Mouse (Mus musculus) heart, embryonic 11.5 days (tissue): ENCODE data around the gene Igsf8. TPM values are rescaled to one million over a fixed set of nuclear protein-coding genes. Genes with fewer than 3 reads are reported as not detected.

Experiments
- ATAC-seq: fragments of 200-750 bp; cut with Nextera tagmentation; replicated peaks from 2 replicates; pipeline ENCODE4 v1.8.0; 2017; ENCODE audit warnings: moderate library complexity; ENCODE audit not compliant: insufficient number of reproducible peaks, low FRiP score, low TSS enrichment
- H3K27ac ChIP-seq: fragments of 300-500 bp; sonication (generic); 2 replicates; pipeline ENCODE4 v1.5.1; 2014; ENCODE audit warnings: mild to moderate bottlenecking, low read depth, low read length
- H3K27me3 ChIP-seq: fragments of 300-500 bp; sonication (generic); 2 replicates; pipeline ENCODE4 v1.6.1; 2014; ENCODE audit warnings: mild to moderate bottlenecking, low read length, mixed read lengths; ENCODE audit not compliant: control insufficient read depth, insufficient read depth
- H3K36me3 ChIP-seq: fragments of 300-500 bp; sonication (generic); 2 replicates; pipeline ENCODE4 v1.6.1; 2014; ENCODE audit warnings: mild to moderate bottlenecking, low read length, moderate library complexity, mixed read lengths; ENCODE audit not compliant: control insufficient read depth, insufficient read depth
- H3K4me1 ChIP-seq: fragments of 300-500 bp; sonication (generic); 2 replicates; pipeline ENCODE4 v1.6.1; 2014; ENCODE audit warnings: low read length; ENCODE audit not compliant: control insufficient read depth, insufficient read depth
- H3K4me2 ChIP-seq: fragments of 300-500 bp; sonication (generic); 2 replicates; pipeline ENCODE4 v1.6.1; 2014; ENCODE audit warnings: mild to moderate bottlenecking, moderate library complexity
- H3K4me3 ChIP-seq: fragments of 300-500 bp; sonication (generic); 2 replicates; pipeline ENCODE4 v1.5.1; 2014; ENCODE audit warnings: low read depth, low read length
- H3K9ac ChIP-seq: fragments of 300-500 bp; sonication (generic); 2 replicates; pipeline ENCODE4 v1.6.1; 2014; ENCODE audit warnings: mild to moderate bottlenecking, low read depth, low read length, moderate library complexity
- H3K9me3 ChIP-seq: fragments of 300-500 bp; sonication (generic); replicated peaks from 2 replicates; pipeline ENCODE4 v1.6.1; 2016; ENCODE audit warnings: low read length; ENCODE audit not compliant: control insufficient read depth
- WGBS: fragments of 180-500 bp; shearing (Covaris S2); extraction: QIAGEN DNeasy Blood & Tissue Kit; methylation state at CpG from one replicate; pipeline ENCODE4 v1.1.7; 2014; ENCODE audit not compliant: insufficient replicate concordance; 5-methylcytosine and 5-hydroxymethylcytosine counted together
- polyA plus RNA-seq: library from polyadenylated mRNA; unstranded; fragments of >200 nt; fragmentation: Nextera tagmentation; extraction: Ambion mirVana; gene quantifications from 2 replicates; pipeline ENCODE4 v1.2.1, GENCODE M21; 2014

The Igsf8 gene
- polyA plus RNA-seq, 1 experiment from 2014 or later: 22.8 TPM

- no peaks in the 10 kb centered on the region for H3K9me3 ChIP-seq
- peaks cover 55% of the 10 kb centered on the region for H3K27me3 ChIP-seq
- no peaks in the 10 kb centered on the region for H3K4me1 ChIP-seq
- H3K4me3 ChIP-seq: no peak overlapping the region
- H3K27ac ChIP-seq: no peak overlapping the region
- no peak overlapping the region for H3K4me2 ChIP-seq
- ATAC-seq: no peak
- 12% methylated on average over 3 of the region's 3 CpGs for WGBS
- H3K36me3 ChIP-seq: no peaks in the 10 kb centered on the region
- H3K9ac ChIP-seq: no peak overlapping the region
Observed at GRCm38 (mm10) chr1:172333512-172333911, 72.1 kb downstream of the Igsf8 start.

DNA sequence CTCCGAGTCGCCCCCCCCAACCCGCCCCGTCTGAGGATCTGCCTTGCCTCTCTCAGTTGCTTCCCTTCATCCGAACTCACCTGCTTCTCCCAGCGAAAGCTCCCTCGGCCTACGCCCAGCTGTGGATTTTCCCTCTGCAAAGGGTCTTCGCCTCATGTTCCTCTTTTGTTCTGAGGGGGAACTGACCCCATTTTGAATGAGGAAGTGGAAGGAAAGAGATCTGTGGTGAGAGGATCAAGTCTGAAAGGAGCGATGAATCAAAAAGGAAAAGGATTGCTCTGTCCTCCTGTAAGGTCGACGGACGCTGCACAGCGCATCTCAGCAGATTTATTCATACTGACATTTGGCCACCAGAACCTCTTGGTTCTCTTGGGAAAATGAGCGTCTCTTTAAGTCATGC lies 74.4 kb downstream of the Igsf8 start:
- H3K9ac ChIP-seq: no peak overlapping the region
- H3K4me2 ChIP-seq: no peak overlapping the region
- H3K27me3 ChIP-seq: peaks cover 51% of the 10 kb centered on the region
- WGBS: 64% methylated on average over 15 of the region's 15 CpGs
- 0 out of 2 replicates have a peak, but pooled peaks cover 5% of the 10 kb centered on the region for H3K4me1 ChIP-seq
- no peaks in the 10 kb centered on the region for H3K9me3 ChIP-seq
- no peak overlapping the region for H3K27ac ChIP-seq
- H3K4me3 ChIP-seq: no peak overlapping the region
- H3K36me3 ChIP-seq: no peaks in the 10 kb centered on the region
- no peak for ATAC-seq

DNA sequence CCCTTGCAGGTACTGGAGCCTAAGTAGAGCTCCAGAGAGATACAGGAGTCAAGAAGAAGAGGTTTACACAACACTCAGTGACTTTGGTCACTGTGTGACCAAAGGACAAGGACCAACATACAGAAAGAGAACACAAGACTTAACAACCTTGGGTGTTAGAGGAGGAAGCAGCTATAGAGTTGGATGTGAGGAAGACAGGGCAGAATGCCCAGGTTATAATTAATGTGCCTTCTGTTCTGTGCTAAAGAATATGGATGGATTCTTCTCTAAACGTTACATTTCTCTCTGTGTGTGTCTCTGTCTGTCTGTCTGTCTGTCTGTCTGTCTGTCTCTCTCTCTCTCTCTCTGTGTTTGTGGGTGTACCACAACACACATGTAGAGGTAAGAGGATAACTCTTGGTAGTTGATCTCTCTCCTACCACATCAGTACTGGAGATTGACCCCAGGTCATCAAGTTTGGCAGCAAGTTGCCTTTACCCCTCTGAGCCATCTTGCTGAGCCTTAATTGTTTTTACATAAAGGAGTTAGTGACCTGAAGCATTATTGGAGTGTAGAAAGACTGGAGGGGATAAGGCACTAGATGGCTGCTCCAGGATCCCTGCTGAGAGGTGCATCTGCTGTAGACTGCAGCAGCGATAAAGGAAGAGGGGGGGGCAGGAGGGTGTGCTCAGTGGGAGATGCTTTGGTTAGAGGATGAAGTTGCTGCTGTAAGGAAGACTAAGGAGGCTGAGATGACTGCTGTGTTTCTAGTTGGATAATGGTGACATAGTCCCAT lies 76.2 kb downstream of the Igsf8 start:
- Histone ChIP-seq H3K4me1 (0 out of 2 replicates have a peak, but pooled peaks cover 5% of the 10 kb centered on the region), H3K9me3 (no peaks in the 10 kb centered on the region), H3K4me2 (no peak overlapping the region), H3K27me3 (peaks cover 62% of the 10 kb centered on the region), H3K27ac (no peak overlapping the region), H3K9ac (no peak overlapping the region), H3K36me3 (no peaks in the 10 kb centered on the region), H3K4me3 (no peak overlapping the region)
- no peak for ATAC-seq
- 35% methylated on average over 2 of the region's 2 CpGs for WGBS

DNA sequence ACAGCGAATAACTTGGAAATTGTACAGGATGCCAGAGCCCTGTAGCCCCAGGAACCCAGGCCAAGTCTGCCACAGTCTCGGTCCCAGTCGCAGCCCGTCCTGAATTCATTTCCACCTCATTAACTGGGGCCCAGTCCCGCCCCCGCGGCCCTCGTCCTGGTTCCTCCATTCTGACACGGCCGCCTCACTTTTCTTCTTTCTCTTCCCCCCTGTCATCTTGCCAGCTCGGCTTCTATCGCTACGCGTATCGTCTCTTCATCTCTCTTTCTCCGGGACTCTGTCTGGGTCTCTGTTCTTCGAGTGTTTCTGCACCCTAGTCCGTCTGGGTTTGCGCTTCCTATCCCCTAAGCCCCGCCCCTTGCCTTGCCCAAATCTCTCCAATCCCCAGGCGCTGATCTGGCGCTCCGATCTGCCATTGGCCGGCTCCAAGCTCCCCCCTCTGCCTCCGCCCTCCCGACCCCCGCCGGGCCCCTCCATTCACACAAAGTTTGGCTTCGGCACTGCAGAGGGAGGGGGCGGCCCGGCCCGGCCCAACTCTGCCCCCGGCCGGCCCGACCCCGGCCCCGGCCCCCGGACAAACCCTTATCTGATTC lies 79.4 kb downstream of the Igsf8 start, which contains the start of gene Kcnj10:
Kcnj10 (plus strand) TSS at position 482 of the 593 bp plus-strand sequence.
- H3K27me3 ChIP-seq: peaks cover 51% of the 10 kb centered on the region
- H3K9me3 ChIP-seq: no peaks in the 10 kb centered on the region
- 0 out of 2 replicates have a peak, but pooled peaks cover 5% of the 10 kb centered on the region for H3K4me1 ChIP-seq
- H3K27ac ChIP-seq: no peak within 1 kb of the TSS
- H3K9ac ChIP-seq: no peak within 1 kb of the TSS
- peak within 1 kb of the TSS; percentile 41 for H3K4me3 ChIP-seq
- peak within 1 kb of the TSS; percentile 77 for H3K4me2 ChIP-seq
- ATAC-seq: peak; percentile 79
- 2% methylated on average over 38 of the region's 38 CpGs for WGBS
- H3K36me3 ChIP-seq: no peaks in the 10 kb centered on the region

GRCm38 (mm10) chr1:172341386-172341785 lies 79.9 kb downstream of the Igsf8 start:
- no peak for ATAC-seq

DNA sequence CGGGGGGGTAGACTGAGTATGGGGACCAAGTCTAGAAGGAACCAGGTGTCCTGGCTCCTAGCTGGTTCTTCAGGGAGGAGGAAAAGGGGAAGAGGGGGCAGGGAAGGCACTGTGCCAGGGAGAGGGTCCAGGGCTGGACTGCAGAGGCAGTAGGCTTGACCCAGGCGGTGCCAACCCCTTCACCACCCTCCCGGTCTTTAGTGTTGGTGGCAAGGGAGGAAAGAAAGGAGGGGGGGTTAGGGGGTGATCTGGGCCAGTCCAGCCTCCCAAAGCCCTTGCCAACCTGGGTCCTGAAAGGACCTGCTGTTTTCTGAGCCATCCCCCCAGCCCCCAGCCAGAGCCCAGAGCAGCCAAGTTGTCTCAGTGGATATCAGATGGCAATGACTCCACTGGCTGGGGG lies 81.3 kb downstream of the Igsf8 start:
- no peak for ATAC-seq
- H3K27ac ChIP-seq: no peak overlapping the region
- no peak overlapping the region for H3K9ac ChIP-seq
- no peaks in the 10 kb centered on the region for H3K9me3 ChIP-seq
- WGBS: 65% methylated on average over 3 of the region's 3 CpGs
- no peaks in the 10 kb centered on the region for H3K36me3 ChIP-seq
- no peak overlapping the region for H3K4me3 ChIP-seq
- 0 out of 2 replicates have a peak, but pooled peaks cover 5% of the 10 kb centered on the region for H3K4me1 ChIP-seq
- no peak overlapping the region for H3K4me2 ChIP-seq
- peaks cover 44% of the 10 kb centered on the region for H3K27me3 ChIP-seq

More at GRCm38 (mm10) chr1:172341386-172341785, 79.9 kb downstream of the Igsf8 start:
- Histone ChIP-seq H3K4me3 (peak overlapping the region; percentile 41), H3K9ac (no peak overlapping the region), H3K4me2 (peak overlapping the region; percentile 77), H3K27ac (no peak overlapping the region), H3K4me1 (0 out of 2 replicates have a peak, but pooled peaks cover 5% of the 10 kb centered on the region), H3K9me3 (no peaks in the 10 kb centered on the region), H3K36me3 (no peaks in the 10 kb centered on the region), H3K27me3 (peaks cover 48% of the 10 kb centered on the region)
- WGBS: 14% methylated on average over 10 of the region's 10 CpGs

GRCm38 (mm10) chr1:172343914-172344313 lies 82.5 kb downstream of the Igsf8 start:
- Histone ChIP-seq H3K9me3 (no peaks in the 10 kb centered on the region), H3K27me3 (peaks cover 47% of the 10 kb centered on the region), H3K4me2 (no peak overlapping the region), H3K4me3 (no peak overlapping the region), H3K9ac (no peak overlapping the region), H3K4me1 (0 out of 2 replicates have a peak, but pooled peaks cover 5% of the 10 kb centered on the region), H3K27ac (no peak overlapping the region), H3K36me3 (no peaks in the 10 kb centered on the region)
- 47% methylated on average over 3 of the region's 3 CpGs for WGBS
- no peak for ATAC-seq

DNA sequence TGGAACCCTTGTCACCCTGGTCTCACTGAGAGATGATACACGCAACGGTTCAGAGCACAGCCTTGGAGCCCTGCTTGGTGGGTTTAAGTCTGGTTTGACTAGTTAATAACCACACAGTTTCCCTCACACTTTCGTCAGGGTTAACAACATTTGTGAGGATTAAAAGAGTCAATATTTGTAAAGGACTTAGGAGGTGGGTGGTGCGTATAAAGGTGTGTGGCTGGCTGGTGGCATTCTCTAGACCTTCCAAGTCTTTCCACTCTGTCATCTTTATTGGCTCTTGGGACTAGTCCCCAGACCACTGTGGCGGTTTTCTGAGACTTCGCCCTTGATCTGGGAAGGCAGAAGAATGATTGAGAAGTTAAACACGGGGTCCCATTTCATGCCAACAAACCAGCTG lies 83.4 kb downstream of the Igsf8 start:
- Histone ChIP-seq H3K9me3 (no peaks in the 10 kb centered on the region), H3K4me3 (no peak overlapping the region), H3K4me2 (no peak overlapping the region), H3K27me3 (peaks cover 42% of the 10 kb centered on the region), H3K9ac (no peak overlapping the region), H3K36me3 (no peaks in the 10 kb centered on the region), H3K27ac (no peak overlapping the region), H3K4me1 (peaks cover 6% of the 10 kb centered on the region; the same call in 1 of the 2 replicates)
- WGBS: 75% methylated on average over 7 of the region's 7 CpGs
- no peak for ATAC-seq
